Mouse (Mus musculus) urinary bladder, postnatal 25 days (tissue): ENCODE measurements at regions not wholly inside any gene's neighbourhood (a gene's known extent, or its start where the extent isn't known, plus 50 kb on each side); places are given as distances from the start of the nearest gene placed in this dataset.
"Not testable (repeated sequence)": the region's sequence is repeated elsewhere in the genome, so short reads cannot be mapped to it uniquely, and the experiment has no call there.

Experiments used
- DNase-seq: peaks from one replicate; pipeline ENCODE4 v3.0.0; 2022; ENCODE audit warnings: low spot score

DNA sequence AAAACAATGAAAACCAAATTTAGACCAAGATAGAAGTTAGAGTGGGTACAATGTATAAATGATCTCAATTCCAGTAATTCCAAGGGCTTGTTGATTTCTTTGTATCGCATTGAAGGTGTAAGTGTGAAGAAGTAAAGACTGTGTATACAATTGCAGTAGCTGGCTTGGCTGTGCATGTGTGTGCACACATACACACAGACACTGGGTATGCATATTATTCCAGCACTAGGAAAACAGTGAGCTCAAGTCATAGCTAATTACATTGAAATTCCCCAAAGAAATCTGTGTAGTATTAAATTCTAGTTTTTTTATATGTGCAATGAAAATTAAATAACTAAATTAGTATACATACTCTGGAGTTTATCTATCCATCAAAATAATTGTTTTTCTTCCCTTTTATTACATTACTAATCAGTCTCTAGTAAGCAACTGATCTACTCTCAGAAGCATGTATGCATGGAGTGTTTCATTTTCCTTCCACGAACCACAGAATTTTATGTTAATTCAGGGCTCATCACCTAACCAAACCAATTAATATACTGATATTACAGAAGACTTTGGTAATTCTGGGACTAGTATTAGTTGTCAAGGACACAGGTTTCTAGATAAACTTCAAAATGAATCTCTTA is 56.5 kb downstream of the Gm8797 start:
- no peak for DNase-seq

DNA sequence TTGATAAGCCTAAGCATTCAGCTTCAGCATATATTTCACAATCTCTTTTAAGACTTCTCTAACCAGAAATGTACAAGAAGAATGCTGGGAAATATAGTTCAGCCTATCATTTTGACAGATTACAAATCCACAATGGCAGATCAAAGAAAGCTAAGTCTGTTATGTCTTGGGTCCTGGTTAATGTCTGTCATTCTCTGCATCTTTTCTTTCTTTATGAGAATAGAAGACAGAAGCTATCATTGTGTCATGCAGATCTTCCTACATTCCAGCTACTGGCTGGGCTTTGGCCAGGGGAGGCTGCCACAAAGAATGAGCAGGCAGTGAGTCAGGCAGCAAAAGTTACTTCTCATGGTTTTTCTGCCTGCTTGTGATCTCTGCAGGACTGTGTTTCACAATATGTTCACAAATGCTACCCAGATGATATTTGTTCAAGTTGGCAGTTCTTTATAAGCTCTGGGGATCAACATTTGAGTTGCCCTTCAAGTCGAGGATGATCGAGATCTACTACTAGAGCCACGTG is 60.5 kb downstream of the Gm8797 start:
- no peak for DNase-seq

DNA sequence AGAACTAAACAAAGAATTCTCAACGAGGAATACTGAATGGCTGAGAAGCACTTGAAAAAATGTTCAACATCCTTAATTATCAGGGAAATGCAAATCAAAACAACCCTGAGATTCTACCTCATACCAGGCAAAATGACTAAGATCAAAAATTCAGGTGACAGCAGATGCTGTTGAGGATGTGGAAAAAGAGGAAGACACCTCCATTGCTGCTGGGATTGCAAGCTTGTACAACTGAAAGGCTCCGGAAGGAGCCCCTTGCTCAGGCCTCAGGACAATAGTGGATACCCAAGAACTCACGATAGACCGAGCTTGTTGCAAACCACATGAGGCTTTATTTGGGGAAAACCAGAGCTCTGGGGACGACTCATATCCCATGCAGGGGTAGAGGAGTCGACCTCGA is 69.6 kb downstream of the Gm8797 start:
- not testable (repeated sequence) for DNase-seq

DNA sequence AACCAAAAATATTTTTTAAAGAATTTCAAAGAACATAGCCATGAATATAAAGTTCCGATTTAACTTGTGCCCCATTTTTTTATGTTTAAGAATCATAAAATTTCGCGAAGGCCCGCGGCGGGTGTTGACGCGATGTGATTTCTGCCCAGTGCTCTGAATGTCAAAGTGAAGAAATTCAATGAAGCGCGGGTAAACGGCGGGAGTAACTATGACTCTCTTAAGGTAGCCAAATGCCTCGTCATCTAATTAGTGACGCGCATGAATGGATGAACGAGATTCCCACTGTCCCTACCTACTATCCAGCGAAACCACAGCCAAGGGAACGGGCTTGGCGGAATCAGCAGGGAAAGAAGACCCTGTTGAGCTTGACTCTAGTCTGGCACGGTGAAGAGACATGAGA is 109.6 kb downstream of the Gm8797 start:
- DNase-seq: peak; percentile 100

DNA sequence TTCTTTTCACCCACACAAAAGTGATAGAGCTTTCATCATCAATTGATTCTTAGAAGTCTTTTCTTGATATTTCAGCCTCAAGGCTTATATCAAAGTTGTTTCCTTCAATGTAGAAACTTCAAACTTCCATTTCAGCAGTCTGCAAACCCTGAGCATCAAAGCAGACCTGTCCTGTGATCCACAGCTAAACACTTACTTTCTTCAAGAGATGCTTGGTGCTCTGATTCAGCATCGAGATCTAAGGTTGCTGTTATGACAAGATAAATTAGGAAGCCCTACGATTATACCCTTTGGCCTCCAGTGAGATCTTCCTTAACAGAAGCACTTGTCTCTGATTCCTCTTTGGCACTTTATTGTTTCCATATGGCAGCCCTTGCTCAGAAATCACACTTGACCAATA is 119.8 kb downstream of the Gm8797 start:
- DNase-seq: no peak

DNA sequence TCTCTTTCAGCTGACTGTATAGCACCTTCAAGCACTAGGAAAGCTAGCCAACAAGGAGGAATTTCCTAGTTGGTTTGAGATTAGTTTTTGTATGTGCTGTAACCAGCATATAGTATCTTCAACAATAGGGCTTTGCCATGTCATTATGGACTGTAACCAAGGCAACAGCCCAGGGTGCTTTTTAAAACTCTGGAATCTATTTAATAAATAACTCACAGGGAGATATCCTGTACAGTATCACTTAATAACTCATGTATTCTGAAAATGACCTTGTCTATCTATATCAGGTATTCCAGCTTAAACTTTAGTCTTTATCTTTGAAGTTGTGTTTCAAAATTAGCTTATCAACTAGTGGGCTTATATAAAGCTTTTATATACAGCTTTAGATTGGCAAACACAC is 128.5 kb downstream of the Gm8797 start:
- no peak for DNase-seq

DNA sequence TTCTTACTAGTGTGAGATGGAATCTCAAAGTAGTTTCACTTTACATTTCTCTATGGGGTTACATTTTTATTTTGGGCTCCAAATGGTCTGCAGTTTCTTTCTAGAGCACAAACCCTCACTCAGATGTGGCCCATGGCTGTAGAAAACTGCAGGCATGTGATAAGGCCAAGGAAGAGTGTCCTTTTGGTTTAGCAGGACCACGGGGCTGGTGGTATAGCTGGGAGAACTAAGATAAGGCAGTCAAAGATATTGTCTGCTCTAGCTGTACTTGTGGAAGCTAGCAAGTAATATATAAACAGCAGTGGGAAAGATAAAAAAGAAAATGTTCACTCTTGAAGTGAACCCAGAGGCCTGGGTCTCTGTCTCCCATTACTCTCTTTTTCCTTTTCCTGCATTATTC is 166.9 kb downstream of the Gm8797 start:
- no peak for DNase-seq

DNA sequence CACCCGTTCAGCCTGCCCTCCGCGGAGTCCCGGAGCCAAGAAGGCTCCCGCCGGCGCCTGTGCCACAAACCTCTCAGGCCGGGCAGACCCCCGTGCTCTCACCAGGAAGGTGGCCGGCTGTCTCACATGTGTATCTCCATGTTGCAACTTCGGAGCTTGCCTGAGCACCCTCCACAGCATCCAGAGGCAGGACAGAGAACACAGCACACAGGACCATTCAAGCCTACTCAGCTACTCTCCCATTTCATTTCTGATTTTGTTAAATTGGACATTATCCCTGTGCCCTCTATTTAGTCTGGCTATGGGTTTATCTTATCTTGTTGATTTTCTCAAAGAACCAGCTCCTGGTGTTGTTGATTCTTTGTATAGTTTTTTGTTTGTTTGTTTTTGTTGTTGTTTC is 199.6 kb downstream of the Gm8797 start:
- DNase-seq: not testable (repeated sequence)

DNA sequence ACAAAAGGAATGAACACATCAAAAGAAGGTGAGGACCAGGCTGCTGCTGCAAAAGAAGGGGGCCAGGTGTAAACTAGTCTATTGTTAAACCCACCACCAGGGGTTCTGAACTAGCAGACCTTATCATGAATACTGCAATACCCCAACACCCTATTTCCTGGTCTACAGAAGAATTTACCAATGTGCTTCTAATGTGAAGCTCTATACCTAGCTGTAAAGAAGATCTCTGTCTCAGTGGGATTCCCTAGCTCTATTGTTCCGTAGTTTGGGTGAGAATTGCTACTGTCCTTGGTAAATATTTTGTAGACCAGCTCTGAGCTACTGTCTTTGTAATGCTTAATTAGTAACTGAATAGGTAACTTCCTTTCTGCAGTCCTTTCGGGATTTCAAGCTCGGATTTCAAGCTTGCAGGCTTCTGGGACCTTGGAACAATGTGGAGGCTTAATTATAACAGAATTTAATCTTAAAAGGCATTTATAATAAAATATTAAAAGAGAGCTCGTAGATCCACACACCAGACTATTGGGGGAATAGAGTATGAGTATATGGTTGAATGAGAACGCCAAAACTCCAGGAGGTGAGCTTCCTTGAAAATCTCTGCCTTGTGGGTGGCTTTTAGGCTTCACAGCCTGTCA is 238.5 kb downstream of the Gm8797 start:
- not testable (repeated sequence) for DNase-seq

DNA sequence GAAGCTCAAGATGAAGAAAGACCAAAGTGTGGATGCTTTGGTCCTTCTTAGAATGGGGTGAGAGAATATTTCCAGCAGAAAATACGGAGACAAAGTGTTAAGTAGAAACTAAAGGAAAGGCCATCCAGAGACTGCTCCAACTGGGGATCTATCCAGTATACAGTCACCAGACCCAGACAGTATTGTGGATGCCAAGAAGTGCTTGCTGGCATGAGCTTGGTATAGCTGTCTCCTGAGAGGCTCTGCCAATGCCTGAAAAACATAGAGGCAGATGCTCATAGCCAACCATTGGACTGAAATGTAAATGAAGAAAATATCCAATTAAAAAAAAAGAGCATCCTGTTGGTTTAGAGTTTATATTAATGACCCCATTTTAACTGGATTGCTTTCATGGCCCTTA is 253.8 kb downstream of the Gm8797 start:
- no peak for DNase-seq

DNA sequence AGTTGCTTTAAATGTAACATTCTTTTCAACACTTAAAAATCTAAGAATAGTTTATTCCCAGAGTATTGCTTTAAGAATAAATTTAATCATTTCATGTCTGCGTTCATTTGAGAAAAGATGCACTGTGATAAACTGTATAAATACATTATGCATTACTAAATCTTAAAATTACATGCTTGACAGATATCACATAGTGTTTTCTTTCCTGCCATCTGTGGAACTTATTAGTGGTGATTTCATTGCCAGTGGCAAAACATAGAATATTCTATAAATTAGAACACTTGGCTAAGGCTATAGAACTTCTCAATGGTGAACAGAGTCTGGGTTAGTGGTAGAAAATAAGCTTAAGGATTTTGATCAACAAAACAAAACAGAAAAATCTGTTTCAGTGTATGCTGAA is 268.1 kb downstream of the Gm8797 start:
- DNase-seq: no peak

DNA sequence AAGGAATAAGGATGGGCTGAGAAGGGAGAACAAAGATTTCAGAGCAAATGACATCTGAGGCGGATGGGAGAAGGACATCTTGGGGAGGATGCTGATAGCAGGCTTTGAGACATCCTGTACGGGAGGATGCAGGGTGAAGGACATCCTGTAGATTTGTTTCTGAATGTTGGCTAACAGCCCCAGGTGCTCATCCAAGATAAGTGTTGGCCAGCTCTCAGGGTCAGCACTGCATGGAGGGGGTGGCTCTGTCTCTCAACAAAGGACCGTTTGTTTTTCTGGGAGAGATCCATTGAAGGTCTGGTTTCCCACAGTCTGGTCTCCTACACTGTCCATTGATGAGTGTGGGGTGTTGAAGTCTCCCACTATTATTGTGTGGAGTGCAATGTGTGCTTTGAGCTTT is 290.7 kb downstream of the Gm8797 start:
- DNase-seq: not testable (repeated sequence)

DNA sequence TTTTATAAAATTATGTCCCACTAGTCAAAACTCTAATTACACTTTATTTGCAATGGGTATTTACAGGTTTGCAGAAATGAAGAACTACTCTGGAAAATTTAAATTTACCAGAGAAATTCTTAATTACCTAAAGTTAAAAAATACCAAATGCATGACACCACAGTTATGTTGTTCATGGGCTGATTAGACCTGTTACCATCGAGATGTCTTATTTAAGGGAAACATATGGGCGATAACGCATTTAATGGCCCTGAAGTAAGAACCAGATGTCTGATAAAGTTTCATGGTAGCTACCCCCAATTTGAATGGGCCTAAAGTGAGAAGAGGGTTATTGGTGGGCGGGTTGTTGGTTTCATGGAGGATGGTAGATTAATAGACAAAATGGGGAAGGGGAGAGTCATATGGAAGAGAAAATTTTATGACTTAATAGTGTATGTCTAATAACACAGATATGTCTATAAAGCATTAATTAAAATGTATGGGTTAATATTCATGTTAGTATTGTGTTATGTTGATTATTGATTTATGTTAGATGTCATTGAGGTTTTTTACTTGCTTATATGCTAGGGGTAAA is 299.0 kb downstream of the Gm8797 start:
- no peak for DNase-seq

DNA sequence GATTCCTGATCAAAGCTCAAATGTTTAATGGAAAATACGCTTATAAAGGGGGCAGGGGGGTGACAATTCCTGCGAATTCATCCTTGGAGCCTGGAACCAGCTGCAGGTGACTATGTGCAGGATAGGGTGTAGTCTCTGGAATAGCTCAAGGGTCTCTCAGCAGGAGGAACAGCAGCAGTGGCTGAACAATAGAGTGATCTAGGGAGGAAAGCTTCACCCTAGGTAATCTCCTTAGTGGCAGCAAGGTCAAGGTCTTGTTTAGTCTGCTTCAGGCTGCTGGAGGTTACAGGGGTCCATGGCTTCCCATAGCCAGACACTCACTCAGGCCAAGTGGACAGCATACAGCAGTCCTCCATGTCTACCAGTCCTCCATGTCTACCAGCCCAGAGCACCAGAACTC is 301.3 kb downstream of the Gm8797 start:
- DNase-seq: no peak

DNA sequence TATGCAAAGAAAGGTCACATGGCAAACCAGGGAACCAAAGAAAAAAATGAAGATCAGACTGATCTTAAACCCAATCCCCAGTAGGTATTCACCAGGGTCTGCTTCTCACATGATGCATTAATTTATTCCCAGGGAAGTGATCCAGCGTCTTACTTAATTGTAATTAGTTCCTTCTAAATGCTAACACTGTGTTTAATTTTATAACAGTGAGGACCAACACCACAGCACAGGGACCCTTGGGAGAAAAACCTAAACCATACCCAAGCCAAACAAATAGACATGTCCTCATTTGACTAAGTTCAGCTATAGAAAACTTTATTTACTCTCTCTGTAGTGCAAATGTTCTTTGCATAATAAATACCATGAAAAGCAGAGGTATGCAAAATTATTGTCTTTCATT is 333.2 kb downstream of the Gm8797 start:
- no peak for DNase-seq

DNA sequence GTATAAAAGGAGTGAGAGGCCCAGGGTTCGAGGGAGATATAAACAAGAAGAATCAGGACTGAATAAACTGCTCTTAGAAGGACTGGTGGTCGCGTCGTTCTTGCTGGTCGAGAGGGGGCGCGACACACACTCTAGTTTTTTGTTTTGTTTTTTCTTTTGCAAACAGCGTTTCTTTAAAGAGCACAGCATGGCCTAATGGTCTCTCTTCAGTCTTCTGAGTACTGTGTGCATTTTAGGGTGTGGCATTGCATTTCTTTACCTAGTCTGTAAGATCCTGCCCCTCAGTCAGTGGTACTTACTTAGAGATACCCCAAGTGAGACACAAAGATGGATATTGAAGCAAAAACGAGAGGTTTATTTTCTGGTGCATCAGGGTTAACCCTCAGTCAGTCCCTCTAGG is 336.7 kb downstream of the Gm8797 start:
- no peak for DNase-seq

DNA sequence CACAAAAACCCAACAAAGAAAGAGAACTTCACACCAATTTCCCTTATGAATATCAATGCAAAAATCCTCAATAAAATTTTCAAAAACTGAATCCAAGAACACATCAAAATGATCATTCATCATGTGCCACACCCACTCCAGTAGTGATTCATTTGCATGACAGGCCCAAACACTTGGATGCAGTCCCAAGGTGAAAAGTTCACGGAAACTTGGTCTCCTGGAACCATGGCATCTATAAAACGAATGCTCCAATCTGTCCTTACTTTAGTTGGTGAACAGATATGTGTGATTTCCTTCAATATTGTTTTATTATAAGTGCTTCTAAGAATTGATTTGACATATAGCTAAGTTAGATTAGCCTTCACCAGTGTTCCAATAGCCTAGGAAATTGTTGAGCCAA is 343.3 kb downstream of the Gm8797 start:
- no peak for DNase-seq

DNA sequence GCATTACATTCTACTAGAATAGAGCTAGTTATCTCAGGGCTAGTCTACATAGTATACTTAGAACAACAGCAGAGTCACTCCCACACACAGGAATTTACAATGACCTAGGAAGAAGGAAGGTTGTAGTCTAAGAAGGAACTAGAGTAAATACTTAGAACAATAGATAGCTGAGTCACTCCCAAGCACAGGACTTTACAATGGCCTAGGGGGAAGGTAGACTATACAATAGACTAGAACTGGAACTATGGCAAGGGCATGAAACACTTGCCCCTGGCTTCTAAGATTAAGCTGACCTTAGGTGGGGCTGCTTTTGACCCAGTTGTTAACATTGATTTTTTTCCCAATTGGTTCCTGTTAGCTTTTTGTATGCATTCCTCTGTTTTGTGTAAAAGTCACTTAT is 343.8 kb downstream of the Gm8797 start:
- DNase-seq: not testable (repeated sequence)

DNA sequence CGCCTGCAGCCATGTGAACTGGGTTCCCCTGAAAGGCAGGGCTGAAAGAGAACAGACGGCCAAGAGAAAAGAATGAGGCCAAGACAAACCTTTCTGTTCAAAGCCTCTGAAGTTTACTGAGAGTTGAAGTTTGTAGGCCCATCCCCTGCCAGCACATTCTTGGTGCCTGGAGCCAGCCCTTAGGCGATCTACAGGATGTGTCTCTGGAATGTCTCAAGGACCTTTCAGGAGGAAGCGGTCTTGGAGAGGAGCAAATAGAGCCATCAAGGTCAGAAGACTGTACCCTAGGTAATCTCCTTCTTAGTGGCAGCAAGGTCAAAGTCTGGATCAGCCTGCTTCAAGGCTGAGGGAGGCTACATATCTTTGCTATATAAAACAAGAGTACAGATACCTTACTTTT is 350.3 kb downstream of the Gm8797 start:
- DNase-seq: no peak

DNA sequence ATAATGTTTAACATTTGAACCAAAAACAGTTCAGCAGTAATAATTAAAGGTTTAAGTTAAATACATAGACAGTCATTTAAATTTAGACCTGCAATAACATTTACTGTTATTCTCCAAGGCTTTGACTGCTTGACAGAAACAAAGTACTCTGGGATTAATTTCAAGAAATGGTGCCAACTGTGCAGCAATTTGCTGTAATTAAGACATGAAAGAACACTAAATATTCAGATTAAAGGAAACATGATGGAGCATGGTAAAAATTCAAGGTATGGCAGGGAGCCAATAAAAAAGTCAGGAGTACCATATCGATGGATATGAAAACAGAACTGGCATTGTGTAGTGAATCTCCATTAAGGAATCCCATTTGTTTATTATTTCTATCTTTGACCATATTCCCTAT is 352.3 kb downstream of the Gm8797 start:
- no peak for DNase-seq

DNA sequence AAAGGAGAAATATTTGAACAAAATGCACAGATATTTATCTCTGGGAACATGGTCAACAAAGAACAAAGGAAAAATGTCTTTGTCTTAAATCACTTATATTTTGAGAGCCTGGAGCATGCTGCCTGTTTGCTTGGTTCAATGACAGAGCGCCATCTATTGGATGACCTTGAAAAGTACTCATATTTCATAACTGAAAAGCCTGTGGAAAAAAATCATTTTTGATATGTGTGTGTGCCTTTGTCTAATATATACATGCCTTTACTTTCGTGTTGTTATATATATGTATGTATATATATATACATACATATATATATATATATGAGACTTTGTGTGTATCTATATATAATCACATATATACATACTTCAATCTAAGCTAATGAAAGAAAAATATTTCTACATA is 356.1 kb downstream of the Gm8797 start:
- no peak for DNase-seq

DNA sequence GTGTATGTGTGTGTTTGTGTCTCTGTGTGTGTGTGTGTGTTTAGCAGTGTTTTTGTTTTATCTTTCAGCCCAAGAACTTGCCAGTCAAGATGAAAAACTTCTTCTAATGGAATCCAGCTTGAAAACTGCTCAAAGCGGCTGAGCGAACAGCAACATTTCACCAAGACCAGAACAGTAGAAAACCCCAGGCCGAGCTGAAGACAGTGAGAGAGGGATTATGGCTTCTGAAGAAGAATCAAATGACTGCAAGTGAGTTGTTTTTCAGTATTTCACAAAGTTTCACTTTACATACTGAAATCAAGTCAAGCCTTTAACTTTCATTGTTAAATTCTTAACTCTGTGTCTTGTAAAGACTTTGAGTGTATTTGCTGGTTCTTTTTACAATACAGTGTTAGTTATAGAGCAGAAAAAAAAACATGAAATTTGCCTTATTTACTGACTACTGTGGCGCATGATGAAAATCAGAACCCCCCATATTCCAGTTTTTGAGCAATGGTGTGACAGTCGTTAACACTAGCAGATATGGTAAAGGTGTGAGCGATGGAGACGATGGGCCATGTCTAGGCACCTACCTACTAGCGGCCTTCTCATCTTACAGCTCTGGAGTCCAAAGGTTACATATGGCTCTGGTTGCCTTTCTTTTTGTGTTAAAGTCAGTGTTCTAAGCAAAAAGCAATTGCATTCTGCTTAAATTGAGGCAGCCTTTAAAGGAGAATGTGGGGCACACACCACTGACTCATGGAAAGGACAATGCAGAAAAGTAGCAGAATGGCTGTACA is 357.0 kb downstream of the Gm8797 start:
- no peak for DNase-seq

DNA sequence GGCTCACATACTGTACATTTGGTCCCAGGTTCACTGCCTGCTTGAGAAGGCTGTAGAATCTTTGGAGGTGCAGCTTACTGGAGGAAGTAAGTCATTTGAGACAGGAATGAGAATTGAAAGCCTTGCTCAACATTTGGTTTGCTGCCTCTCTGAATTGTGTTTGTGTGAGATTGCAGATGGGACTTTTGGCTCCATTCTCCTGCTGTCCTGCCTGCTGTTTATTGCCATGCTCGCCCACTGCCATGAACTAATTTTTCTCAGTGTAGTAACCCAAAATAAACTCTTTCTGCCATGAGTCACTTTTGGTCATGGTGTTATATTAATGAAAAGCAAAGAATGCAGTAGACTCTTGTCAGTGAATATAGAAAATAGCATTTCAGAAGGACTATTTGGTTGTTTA is 368.1 kb downstream of the Gm8797 start:
- no peak for DNase-seq
